Mouse (Mus musculus) common myeloid progenitor, adult 5-6 weeks (primary cell): ENCODE results near the gene Prickle1. TPM values are rescaled to one million over a fixed set of nuclear protein-coding genes. Genes with fewer than 3 reads are reported as not detected.
A peak's percentile ranks its signal among the peaks of the same experiment; 100 is the strongest.

ENCODE experiments used
- ATAC-seq: replicated peaks from 2 replicates; pipeline ENCODE4 v1.8.0; 2016; ENCODE audit warnings: low read depth, mild to moderate bottlenecking, moderate TSS enrichment, inconsistent platforms; ENCODE audit not compliant: poor library complexity, severe bottlenecking
- total RNA-seq: library from RNA; stranded (forward); fragments of 200-1000, 187-1606 nt; gene quantifications from 2 replicates; pipeline ENCODE4 v1.2.3, GENCODE M21; 2017

Prickle1 gene
- total RNA-seq, 1 experiment from 2014 or later, result 3.5 TPM

DNA sequence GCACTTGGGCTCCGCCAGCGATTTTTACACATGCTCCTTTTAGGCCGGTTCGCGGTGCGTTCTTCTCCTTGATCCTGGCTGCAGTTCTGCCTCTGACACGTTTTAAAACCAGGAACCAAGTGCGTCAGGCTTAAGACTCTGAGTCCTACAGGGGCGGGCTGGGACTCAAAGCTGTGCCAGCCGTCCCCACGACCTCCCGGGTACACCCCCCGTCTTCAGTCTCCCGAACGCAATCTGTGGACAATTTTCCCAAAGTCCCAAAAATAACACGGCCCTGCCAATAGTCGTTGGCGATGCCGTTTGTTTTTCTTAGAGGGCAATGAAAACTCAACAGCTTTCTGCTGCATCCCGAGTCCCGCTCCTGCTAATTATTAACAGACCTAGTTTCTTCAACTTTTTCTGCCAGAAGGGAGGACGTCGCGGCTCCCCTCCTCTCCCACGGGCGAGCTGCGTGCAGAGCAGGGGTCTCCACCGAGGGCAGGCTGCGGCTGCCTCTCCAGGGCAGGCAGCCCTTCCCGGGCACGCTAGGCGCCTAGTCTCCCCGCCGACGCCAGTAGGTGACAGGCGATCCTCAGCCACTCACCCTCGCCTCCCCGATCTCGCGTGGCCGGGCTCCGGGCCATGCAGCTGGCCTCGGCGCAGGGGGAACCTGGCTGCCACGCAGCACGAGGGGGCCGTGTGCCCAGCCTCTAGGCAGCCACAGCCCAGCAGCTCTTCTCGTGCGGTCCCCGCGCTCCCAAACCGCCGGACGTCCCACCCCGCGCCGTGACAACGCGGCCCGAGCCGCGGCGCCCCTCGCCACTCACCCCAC, 598 bp downstream of the Prickle1 start:
- peak; percentile 45 for ATAC-seq

DNA sequence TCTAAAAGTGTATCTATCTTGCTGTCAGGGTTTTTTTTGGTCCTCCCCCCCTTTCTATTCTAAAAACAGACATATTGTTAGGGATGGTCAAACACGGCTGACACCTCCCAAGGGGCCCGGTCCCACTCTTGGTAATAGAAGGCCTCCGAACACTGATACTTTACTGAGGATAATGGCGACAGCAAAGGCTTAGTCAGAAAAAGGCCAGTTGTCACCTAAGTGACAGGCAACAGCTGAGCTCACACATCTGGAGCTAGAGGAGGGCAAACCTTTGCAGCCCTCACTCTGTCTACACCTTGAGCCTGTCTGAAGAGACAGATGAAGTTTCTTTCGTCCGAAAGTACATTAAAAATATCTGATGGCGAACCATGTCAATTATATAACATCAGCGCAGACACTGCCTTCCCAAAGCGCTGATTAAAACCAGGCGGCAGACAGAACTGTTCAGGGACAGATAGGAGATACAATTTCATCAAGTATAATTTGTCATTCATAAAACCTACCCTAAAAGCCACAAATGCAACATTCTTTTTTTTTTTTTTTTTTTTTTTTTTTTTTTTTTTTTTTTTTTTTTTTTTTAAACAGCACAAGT, 1.3 kb downstream of the Prickle1 start:
- ATAC-seq, result no peak

DNA sequence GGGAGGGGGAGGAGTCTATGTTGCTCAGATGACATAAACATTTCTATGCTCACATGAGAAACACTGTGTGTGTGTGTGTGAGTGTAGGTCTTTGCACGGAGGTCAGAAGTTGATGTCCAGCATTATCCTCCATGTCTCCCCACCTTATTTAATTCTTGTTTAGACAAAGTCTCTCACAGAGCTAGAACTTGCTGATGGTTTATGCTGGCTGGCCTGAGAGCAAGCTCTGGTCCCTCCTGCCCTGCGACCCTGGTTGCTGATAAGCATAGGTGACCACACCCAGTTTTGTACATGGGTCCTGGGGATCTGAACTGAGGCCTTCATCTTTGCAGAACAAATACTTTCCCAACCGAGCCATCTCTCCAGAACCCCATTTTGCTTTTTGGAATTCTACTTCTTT, 3.1 kb downstream of the Prickle1 start:
- ATAC-seq, result no peak

DNA sequence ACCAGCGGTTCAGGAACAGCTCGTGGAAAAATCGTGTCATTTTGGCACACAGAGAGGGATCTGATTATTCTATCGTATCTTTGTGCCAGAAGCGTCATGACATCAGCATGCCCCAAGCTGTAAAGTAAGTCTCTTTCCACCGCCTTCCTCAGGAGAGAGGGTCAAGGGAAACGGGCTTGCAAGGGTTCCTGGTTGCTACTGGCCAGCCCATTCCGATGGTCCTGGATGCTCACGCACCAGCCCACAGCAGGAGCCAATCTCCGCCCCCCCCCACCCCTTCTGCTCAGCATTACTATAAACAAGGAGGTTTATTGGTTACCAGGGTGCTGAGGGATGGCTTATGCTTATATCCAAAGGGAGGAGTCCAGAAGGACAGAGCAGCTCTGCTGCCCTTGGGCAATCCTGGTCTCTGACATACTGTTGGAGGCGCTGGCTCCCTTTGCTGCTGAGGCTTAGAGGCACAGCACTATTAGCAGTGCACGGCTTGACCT, 3.8 kb downstream of the Prickle1 start:
- no peak for ATAC-seq

DNA sequence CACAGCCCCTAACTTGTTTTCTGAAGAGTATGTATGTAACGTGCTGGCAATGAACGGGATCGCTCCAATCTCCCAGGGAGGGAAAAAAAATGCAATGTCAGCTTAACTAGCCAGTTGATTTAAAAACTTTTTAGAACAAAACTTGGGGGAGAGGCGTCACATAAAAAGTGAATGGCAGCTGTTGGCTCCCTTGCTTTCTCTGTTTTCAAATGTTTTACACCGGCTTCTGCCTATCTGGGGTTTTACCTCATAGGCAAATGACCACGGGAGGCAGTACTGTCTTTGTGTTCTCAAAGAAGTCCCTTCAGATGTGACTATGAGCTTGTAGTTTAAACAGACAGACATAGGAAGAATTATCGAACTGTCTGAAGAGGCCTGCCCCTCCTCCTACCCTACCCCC, 4.3 kb downstream of the Prickle1 start:
- no peak for ATAC-seq

DNA sequence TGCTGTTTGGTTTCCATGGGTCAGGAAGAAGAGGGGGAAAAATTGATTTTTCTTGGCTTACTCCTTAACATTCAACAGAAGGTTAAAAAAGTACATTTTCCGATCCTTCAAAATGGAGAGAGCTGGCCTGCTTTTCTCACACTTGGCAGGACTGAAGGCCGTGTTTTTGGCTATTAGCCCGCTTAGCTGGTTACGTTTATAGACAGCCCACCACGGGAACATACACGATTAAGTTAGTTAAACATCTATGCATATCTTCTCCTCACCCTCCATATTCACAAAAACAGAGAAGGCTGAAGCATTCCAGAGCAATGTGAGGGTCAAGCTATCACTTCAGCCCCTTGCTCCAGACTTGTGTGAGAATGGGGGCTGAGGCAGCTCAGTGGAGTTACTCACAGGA, 7.3 kb downstream of the Prickle1 start:
- no peak for ATAC-seq

DNA sequence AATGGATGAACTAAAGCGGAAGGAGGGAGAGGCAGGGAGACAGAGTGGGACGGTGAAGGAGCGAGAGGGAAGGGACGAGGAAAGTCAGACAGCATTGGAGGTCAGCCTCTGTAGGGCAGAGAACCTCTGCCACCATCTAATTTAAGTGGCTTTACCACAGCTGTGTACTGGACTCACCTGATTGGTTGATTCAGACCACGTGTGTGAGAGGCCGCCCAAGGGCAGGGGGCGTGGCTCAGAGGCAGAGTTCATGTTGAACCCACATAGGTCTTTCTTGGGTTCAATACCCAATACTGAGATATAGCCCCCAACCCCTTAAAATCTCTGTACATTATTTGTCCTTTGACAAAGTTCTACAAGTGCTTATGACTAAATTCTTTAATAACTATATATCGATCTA, 8.0 kb downstream of the Prickle1 start:
- no peak for ATAC-seq

DNA sequence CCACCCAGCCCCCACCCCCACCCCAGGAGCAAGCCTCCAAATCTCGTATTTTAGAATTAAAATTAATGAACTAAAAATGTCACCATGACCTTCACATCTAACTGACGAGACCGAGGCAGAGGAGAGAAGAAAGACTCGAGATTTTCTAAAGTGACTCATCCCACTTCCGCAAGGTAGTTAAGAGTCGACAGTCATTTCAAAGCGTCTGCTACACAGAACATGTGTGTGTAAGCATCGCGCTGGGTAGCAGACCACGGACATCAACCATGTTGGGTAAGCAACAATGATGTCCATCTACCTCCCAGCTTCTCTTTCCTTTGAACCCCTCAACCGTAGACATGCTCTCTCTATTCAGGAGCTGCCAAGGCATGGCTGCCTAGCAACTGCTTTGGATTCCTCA, 12.6 kb downstream of the Prickle1 start:
- no peak for ATAC-seq

DNA sequence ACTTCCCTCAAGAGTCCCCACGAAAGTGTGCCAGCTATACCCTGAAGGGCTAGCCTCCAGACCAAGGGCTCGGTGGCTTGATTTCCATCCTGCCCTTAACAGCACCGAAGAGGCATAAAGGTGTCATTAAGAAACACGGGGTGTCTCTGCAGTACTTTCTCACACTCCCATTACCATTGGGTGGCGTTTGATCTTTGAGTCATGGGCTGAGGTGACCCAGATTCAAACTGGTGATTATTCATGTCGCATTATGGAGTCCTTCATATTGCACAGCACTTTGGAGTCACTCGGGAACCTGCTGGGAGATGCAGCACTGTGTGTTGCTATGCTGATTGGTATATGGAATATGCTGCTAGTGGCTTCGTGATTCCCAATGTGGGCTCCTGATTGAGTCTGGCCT, 14.0 kb downstream of the Prickle1 start:
- no peak for ATAC-seq

DNA sequence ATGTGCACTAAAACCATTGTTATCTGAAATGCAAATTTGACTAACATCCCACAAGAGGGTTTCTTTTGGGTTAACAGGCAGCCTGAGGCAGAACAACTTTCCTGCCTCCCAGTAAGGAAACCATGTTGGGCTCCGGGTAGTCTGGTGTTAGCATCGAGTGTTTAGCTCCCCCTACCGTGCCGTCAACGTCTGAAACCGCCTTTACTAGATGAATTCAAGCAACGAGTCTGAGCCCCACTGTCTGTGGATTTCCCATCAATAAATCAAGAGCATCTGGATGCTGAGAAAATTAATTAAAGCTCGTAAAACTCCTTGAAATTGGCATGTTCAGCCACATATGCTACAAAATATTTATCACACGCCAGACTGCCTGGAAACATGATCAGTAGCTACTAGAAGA, 15.8 kb downstream of the Prickle1 start:
- ATAC-seq, result no peak

DNA sequence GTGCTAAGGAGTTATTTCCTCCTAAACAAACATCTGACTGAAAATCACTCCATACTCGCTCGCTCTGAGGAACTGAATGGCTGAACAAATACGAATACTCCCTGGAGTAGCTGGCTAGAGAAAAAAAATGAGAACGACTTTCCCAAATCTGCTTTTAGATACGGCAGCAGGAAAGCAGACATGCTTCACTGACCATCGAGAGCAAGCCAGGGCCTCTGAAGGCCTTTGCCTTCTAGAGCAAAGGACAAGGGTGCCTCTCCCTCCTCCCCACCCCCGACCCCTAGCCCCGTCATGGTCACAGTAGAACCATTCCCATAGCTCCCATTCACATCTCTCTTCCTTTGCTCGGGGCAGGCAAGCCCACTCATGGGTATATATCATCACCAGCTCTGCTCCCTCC, 16.6 kb downstream of the Prickle1 start:
- no peak for ATAC-seq

DNA sequence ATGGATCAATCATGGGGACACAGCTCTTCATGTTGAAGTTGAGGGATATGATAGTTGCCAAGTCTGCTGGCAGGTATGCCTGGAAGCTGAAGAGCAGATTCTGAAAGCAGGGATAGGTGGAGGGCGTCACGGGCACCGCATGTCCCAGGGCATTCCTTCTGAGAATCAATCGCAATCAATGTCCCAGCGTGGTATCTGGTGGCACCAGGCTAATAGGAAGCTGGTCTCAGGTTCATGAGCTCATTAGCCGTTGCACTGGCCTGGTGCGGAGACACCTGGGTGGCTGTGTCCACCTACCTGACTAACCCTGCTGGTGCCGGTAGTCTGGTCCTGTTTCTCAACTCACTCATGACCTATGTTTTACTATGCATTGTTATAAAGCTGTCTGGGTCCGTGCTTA, 19.3 kb downstream of the Prickle1 start:
- no peak for ATAC-seq

DNA sequence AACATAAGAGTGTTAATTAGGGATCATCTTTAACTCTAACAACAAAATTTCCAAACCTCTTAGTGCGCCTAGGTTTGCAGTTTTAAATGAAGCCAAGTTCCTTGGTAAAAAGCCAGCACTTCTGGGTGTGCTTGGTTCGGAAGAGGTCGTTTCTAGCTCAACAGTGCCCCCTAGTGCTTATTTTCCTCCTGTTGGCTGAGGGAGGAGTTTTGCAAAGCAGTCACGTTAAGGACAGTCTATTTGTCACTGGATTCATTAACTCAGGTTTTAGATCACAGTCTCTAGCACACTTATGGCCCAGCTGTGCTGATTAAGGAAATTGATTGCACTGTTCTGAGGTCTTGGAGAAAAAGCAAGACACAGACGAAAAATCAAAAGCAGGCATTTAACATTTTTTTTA, 19.8 kb downstream of the Prickle1 start:
- ATAC-seq, result peak; percentile 97

DNA sequence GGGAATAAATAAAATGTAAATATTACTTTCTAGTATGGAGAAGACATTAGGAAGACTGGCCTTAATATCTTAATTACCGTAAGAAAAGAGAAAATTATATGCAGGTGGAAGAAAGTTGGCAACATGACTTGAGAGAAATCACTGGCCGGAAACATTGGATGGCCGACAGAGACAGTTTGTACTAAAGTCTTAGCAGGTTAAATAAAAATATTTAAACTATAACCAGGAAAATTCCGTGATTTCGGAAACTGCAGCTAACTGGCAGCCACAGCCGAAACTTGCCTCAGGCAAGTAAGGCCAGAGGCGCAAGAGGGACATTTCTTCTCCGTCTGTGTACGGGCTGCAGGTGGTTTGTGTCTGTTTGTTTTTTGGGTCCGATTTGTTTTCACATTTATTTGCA, 22.8 kb downstream of the Prickle1 start:
- ATAC-seq, result no peak

DNA sequence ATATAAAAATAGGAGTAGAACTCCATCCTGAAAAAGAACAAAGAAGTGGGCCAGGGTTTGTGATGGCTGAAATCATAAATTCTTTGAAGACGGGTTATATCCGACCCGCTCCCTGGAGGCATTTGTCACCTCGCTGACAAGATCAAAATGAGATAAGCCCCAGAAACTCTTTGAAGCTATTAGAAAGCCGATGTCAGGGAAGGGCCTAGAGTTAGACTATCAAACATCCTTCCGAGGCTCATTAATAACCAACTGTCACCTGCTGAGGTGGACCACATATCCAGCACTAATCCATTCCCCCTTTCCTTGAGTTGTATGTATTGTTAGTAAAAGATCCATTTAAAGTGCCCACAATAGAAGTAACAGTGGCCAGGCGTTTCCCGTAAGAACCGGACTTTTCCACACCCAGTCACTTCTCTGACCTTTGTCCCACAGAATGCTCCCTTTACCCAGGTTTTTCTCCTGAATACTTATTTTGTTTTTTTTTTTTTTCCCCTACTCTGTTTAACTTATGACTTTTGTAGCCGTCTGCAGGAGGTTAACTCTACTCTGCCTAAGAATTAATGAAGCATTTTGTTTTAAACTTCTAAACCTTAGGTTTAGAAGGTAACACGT, 24.7 kb downstream of the Prickle1 start:
- ATAC-seq, result no peak

DNA sequence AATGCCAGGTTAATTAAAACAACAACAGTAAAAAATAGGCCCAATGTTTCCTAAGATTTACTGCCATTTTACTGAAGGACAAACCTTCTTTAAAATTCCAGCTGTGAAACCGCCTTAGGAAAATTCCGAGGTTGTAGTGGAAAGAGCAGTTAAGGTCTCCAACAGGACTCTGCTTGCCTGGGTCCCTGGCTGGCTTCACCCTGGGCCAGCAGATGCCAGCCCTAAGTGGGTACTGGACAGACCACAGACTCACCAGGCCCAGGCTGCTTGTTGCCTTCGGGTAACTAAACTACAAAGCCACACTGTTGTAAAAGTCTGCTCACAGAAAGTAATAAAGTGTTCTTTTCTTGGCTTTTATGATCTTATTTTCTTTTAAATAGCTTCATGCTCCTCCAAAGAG, 26.8 kb downstream of the Prickle1 start:
- ATAC-seq, result no peak

DNA sequence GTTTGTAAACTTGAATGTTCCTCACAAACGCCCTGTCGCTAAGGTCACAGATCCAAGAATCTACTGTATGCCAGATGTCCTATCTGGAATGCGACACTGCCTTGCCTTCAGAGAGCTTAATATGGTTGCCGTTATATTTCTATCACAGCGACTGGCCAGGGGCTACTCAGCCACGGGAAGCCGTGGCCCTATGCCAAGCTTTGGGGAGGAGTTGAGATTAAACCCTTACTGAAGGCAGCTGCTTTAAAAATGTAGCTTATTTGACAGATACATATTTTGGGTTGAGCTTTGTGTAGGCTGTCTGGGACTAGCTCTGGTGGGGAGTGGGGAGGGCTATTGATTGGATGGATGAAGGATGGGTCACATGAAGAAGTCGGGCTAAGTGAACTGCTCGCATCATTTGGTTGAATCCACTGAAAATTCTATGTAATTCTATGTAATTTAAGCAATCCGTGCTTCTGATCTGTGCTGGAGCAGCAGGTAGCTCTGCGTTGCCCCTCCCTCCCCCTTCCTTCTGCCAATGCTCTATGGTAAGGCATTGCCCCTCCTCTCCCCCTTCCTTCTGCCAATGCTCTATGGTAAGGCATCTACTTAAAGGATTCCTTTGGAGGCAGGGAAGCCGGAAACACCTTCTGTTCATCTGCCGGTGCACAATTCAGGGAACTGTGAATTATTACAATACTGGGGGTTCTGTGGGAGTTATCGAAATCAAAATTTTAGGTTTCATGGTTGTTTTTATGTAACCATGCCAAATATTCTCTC, 28.0 kb downstream of the Prickle1 start:
- ATAC-seq, result no peak

DNA sequence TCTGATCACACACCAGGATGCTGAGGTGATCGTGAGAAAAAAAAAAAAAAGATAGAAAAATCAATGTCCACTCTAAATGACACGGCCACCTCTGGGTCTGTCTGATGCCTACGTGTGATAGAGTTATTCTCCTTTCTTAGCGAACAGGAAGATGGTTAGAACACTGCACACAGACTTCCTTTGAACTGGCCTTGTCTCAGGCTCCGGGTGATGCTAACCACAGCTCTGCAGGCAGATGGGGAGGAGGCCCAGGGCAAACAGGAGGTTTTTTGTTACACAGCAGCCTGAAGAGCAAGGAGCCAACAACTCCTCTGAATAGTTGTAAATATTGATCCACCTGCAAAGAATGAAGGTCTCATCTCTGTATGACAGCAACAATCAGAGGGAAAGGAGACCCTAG, 32.2 kb downstream of the Prickle1 start:
- peak; percentile 67; the same call in 1 of the 2 replicates for ATAC-seq

DNA sequence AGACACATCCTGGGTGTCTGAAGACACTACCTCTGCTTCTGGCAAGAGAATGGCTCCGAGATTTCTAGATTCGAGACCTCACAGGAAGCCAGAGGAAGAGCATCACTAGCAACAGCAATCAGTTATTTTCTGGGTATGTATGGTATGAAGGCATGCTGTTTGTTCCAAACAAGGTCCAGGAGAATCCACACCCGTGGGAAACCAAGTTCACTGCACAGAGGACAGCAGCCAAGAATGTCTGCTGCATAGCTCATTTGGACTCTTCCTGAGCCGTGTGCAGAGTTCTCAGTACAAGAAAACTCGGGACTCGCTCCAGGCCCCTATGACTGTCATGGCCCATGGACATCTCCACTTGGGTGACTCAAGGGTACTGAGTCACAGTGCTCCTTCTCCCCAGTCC, 34.2 kb downstream of the Prickle1 start:
- ATAC-seq, result no peak

DNA sequence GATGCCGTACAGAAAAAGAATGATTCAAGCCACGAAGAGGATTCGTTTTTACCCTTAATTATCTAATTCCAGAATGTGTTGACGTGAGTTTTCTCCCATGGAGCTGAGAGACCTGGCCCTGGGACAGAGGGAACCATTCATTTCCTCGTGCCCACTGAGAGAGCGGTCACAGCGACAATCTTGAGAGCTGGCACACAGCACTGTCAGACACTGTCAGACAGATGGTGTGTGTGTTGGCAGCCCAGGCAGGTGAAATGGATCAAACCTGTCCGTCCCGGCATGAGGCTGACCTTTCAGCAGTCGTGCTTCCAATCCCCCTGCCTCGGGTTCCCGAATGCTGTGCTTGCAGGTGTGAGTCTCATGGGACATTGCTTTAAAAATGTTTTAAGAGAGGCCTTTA, 37.3 kb downstream of the Prickle1 start:
- ATAC-seq, result no peak

DNA sequence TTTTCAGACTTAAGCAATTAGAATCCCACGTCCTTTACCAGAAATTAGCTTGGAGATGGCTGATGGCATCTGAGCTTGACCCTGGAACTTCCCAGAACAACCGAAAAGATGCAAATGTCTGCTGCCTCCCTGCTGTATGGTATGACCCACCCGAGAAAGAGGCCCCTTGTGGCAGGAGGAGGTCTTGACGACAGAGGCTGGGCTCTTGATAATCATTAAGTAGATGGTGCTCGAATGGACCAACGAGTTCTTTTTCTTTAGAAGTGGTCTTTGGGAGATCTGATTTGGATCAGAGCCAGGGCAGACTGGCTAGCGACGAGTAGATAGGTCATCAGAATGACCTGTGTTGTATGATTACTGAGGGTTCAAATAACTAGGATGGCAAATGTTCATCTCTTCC, 40.0 kb downstream of the Prickle1 start:
- no peak; the same call in 1 of the 2 replicates for ATAC-seq
